Mouse (Mus musculus) olfactory bulb, adult 2 months (tissue): Measurements from ENCODE around the gene Ikzf1. TPM values are rescaled to one million over a fixed set of nuclear protein-coding genes. Genes with fewer than 3 reads are reported as not detected.

Source experiments
- H3K27ac ChIP-seq: fragments of 200-500 bp; 2 replicates; pipeline ENCODE4 v1.5.1; 2012; ENCODE audit warnings: low read depth, low read length; ENCODE audit not compliant: insufficient read depth
- H3K4me1 ChIP-seq: fragments of 200-500 bp; 2 replicates; pipeline ENCODE4 v1.6.1; 2012; ENCODE audit warnings: low read length; ENCODE audit not compliant: control insufficient read depth, insufficient read depth
- H3K4me3 ChIP-seq: fragments of 200-500 bp; 2 replicates; pipeline ENCODE4 v1.5.1; 2012; ENCODE audit warnings: mild to moderate bottlenecking, low read depth, low read length, moderate library complexity; ENCODE audit not compliant: insufficient read depth
- CTCF ChIP-seq: fragments of 200-500 bp; IDR thresholded peaks from 2 replicates; pipeline ENCODE4 v1.5.1; 2012; ENCODE audit warnings: low read depth, mild to moderate bottlenecking, low read length, moderate library complexity; ENCODE audit not compliant: insufficient read depth
- POLR2A ChIP-seq: fragments of 200-500 bp; IDR thresholded peaks from 2 replicates; pipeline ENCODE4 v1.6.1; 2012; ENCODE audit warnings: mild to moderate bottlenecking, low read depth, low read length, moderate library complexity; ENCODE audit not compliant: insufficient read depth
- WGBS: fragments of 180-500 bp; shearing (Covaris S2); methylation state at CpG from one replicate; pipeline ENCODE4 v1.1.7; 2018; 5-methylcytosine and 5-hydroxymethylcytosine counted together
- polyA plus RNA-seq: library from polyadenylated mRNA; stranded (reverse); fragments of >200 nt; gene quantifications from 2 replicates; pipeline ENCODE4 v1.2.4, GENCODE M21; 2012; ENCODE audit warnings: low replicate concordance; ENCODE audit not compliant: missing spikeins, insufficient read depth, insufficient read length

Ikzf1 gene
- polyA plus RNA-seq, 1 experiment, result 59.5 TPM

GRCm38 (mm10) chr11:11740603-11741002, 55.8 kb downstream of the Ikzf1 start:
- no peak for TF ChIP-seq POLR2A
- no peak for TF ChIP-seq CTCF
- Histone ChIP-seq H3K4me1 (no peaks in the 10 kb centered on the region), H3K4me3 (no peak overlapping the region), H3K27ac (no peak overlapping the region)
- WGBS, result 73% methylated on average over 5 of the region's 5 CpGs

DNA sequence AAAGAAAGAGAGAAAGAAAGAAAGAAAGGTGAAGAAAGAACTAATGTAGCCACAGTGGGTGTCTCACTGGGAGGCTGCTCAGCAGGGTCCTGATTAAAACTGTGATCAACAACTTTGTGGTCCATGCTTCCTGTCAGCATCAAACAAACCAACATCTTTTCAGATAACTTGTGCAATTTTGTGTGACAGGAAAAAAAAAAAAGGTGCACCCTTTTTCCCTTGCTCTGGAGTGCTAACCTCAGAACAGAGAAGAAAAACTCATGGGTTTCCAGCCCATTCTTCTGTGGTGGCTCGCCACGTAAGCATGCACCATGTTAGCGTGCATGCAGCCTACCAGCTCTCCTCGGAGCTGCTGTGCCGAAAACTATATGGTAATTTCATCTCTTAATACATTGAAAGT, 56.8 kb downstream of the Ikzf1 start:
- no peak overlapping the region for H3K27ac ChIP-seq
- no peak for TF ChIP-seq POLR2A
- no peak for TF ChIP-seq CTCF
- no peaks in the 10 kb centered on the region for H3K4me1 ChIP-seq
- no peak overlapping the region for H3K4me3 ChIP-seq
- WGBS, result 86% methylated on average over 5 of the region's 5 CpGs

DNA sequence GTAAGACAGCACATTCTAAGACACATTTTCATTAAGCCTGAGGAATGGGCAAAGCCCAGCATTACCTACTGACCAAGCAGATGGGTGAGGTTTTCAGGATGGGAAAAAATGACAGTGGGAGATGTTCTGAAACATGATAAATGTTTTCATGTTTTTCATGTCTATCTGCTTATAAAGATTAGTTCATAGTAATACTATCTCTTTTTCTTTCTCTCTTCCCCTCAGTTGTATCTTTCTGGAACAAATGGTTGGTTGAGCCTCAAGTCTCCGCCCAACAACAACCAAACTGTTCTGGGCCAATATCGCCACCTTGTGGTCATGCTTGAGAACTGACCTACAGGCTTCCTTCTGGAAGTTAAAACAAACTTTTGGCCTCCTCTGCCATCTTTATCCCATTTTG, 57.8 kb downstream of the Ikzf1 start:
- no peak overlapping the region for H3K4me3 ChIP-seq
- TF ChIP-seq CTCF, result no peak
- H3K27ac ChIP-seq, result no peak overlapping the region
- no peaks in the 10 kb centered on the region for H3K4me1 ChIP-seq
- 33% methylated on average over 2 of the region's 2 CpGs for WGBS

DNA sequence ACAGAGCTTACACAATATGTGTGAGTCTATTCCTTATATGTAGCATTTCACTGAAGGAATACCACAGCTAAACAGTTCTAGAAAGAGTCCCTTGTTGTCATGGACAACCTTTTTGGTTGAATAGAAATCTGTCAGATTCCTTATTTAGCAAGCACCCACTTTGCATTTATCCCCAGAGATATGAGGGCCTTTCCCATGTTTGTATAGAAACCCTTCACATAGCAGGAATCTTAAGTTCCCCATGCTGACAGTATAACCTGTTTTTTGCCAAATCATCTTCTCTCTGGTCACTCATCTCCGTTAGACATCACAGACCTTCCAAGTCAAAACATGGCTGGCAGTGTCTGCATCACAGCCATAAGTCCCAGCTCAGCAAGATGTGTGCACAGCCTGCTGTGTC, 59.4 kb downstream of the Ikzf1 start:
- H3K4me1 ChIP-seq, result no peaks in the 10 kb centered on the region
- no peak overlapping the region for H3K27ac ChIP-seq
- 64% methylated on average over 1 of the region's 1 CpGs for WGBS
- TF ChIP-seq POLR2A (no peak), CTCF (no peak)
- no peak overlapping the region for H3K4me3 ChIP-seq

DNA sequence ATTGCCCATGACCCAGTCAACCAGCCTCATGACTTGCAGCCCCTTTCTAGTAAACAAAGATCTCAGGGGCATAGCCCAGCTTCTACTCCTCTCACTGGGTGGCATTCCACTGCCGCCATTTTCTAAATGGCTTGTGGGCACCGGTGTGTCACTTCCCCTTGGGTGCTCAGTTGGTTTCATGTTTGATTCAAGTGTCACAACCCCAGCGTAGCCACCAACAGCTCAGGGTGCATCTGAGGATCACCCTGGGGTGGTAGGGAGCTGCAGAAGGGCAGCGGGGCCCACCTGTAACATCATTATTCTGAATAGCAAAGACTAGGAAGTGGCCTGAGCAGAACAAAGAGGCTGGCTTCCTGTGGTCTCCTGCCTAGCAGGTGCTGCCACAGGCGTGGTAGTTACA, 66.3 kb downstream of the Ikzf1 start:
- H3K4me3 ChIP-seq, result no peak overlapping the region
- H3K4me1 ChIP-seq, result no peaks in the 10 kb centered on the region
- TF ChIP-seq CTCF, result no peak
- no peak for TF ChIP-seq POLR2A
- 91% methylated on average over 5 of the region's 5 CpGs for WGBS
- no peak overlapping the region for H3K27ac ChIP-seq

GRCm38 (mm10) chr11:11752859-11753258, 68.1 kb downstream of the Ikzf1 start:
- TF ChIP-seq CTCF (no peak), POLR2A (no peak)
- Histone ChIP-seq H3K4me1 (no peaks in the 10 kb centered on the region), H3K27ac (no peak overlapping the region), H3K4me3 (no peak overlapping the region)
- 65% methylated on average over 5 of the region's 5 CpGs for WGBS

DNA sequence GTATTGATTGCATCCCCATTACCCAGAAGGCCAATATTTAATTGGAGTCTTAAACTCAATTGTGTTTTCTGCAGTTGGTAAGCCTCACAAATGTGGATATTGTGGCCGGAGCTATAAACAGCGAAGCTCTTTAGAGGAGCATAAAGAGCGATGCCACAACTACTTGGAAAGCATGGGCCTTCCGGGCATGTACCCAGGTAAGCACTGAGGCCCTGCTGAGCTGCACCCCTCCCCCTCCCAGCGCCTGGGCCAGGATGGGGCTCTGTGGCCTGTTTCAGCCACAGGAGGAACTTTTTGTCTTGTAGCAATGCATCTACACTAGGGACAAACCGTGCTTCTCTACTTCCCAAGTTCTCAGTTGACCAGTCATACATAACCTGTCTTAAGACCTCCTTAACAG, 73.3 kb downstream of the Ikzf1 start:
- Histone ChIP-seq H3K27ac (no peak overlapping the region), H3K4me1 (no peaks in the 10 kb centered on the region), H3K4me3 (no peak overlapping the region)
- TF ChIP-seq CTCF, result no peak
- 75% methylated on average over 6 of the region's 6 CpGs for WGBS

- Histone ChIP-seq H3K27ac (no peak overlapping the region), H3K4me3 (no peak overlapping the region), H3K4me1 (no peaks in the 10 kb centered on the region)
- TF ChIP-seq POLR2A (no peak), CTCF (no peak)
- WGBS, result 89% methylated on average over 1 of the region's 1 CpGs
These were observed 74.1 kb downstream of the Ikzf1 start for GRCm38 (mm10) chr11:11758883-11759282.

GRCm38 (mm10) chr11:11763211-11763666, 78.4 kb downstream of the Ikzf1 start:
- Histone ChIP-seq H3K27ac (no peak overlapping the region), H3K4me3 (no peak overlapping the region), H3K4me1 (no peaks in the 10 kb centered on the region)
- 69% methylated on average over 4 of the region's 4 CpGs for WGBS
- TF ChIP-seq CTCF (no peak), POLR2A (no peak)

GRCm38 (mm10) chr11:11765414-11765813, 80.6 kb downstream of the Ikzf1 start:
- 76% methylated on average over 1 of the region's 1 CpGs for WGBS
- Histone ChIP-seq H3K4me3 (no peak overlapping the region), H3K27ac (no peak overlapping the region; the same call in 1 of the 2 replicates), H3K4me1 (no peaks in the 10 kb centered on the region)
- TF ChIP-seq CTCF, result no peak
- no peak for TF ChIP-seq POLR2A

GRCm38 (mm10) chr11:11766105-11766504, 81.3 kb downstream of the Ikzf1 start:
- H3K4me1 ChIP-seq, result no peaks in the 10 kb centered on the region
- H3K27ac ChIP-seq, result no peak overlapping the region
- WGBS, result 94% methylated on average over 1 of the region's 1 CpGs
- TF ChIP-seq POLR2A (no peak), CTCF (no peak)
- no peak overlapping the region for H3K4me3 ChIP-seq
